Mouse (Mus musculus): Measurements from ENCODE around the gene Slc46a2. TPM values are rescaled to one million over a fixed set of nuclear protein-coding genes. Genes with fewer than 3 reads are reported as not detected.

Gene Slc46a2
- 0.06 TPM for polyA plus RNA-seq (2017; shearing (Covaris generic))

GRCm38 (mm10) chr4:59914608-59915403 is at the start of gene Slc46a2:
TSS of gene Slc46a2 (minus strand) at chr4:59915056.

GRCm38 (mm10) chr4:59963405-59964344 is 48.8 kb upstream of the Slc46a2 start, which contains the start of gene Mup6:
TSS of gene Mup6 (plus strand) at chr4:59964294.

GRCm38 (mm10) chr4:59960610-59961009 is 45.8 kb upstream of the Slc46a2 start, which contains the start of gene Mup4:
TSS of gene Mup4 (minus strand) at chr4:59960710.

Other genes starting within 250 kb of the Slc46a2 start
- 60.9 TPM for gene Inip, start 113.5 kb downstream of the Slc46a2 start, polyA plus RNA-seq (2017; shearing (Covaris generic))
- gene Snx30, start 109.2 kb downstream of the Slc46a2 start, polyA plus RNA-seq (2017; shearing (Covaris generic)) = 9.9 TPM
- not detected for gene Mup4, start 45.7 kb upstream of the Slc46a2 start, polyA plus RNA-seq (2017; shearing (Covaris generic))
- not detected for gene Mup6, start 49.2 kb upstream of the Slc46a2 start, polyA plus RNA-seq (2017; shearing (Covaris generic))
- gene Mup7, start 155.4 kb upstream of the Slc46a2 start, polyA plus RNA-seq (2017; shearing (Covaris generic)) = not detected
- not detected for gene Mup2, start 239.2 kb upstream of the Slc46a2 start, polyA plus RNA-seq (2017; shearing (Covaris generic))

All from CD4-positive, CD25-positive, alpha-beta regulatory T cell (primary cell).